Mouse (Mus musculus) stomach, embryonic 15.5 days (tissue): ENCODE measurements at regions not wholly inside any gene's neighbourhood (a gene's known extent, or its start where the extent isn't known, plus 50 kb on each side); places are given as distances from the start of the nearest gene placed in this dataset.

Source experiments
- ATAC-seq: fragments of 200-750 bp; cut with Nextera tagmentation; 2 replicates; pipeline ENCODE4 v1.8.0; 2017; ENCODE audit warnings: low read depth, moderate number of reproducible peaks, moderate TSS enrichment; ENCODE audit not compliant: insufficient read depth, low FRiP score
- H3K27ac ChIP-seq: fragments of 300-500 bp; sonication (generic); 2 replicates; pipeline ENCODE4 v1.5.1; 2015; ENCODE audit warnings: mild to moderate bottlenecking, inconsistent platforms
- H3K27me3 ChIP-seq: fragments of 300-500 bp; sonication (generic); replicated peaks from 2 replicates; pipeline ENCODE4 v1.6.1; 2015; ENCODE audit warnings: inconsistent platforms
- H3K36me3 ChIP-seq: fragments of 300-500 bp; sonication (generic); 2 replicates; pipeline ENCODE4 v1.6.1; 2015; ENCODE audit warnings: inconsistent platforms
- H3K4me1 ChIP-seq: fragments of 300-500 bp; sonication (generic); 2 replicates; pipeline ENCODE4 v1.6.1; 2015; ENCODE audit warnings: inconsistent platforms
- H3K4me2 ChIP-seq: fragments of 300-500 bp; sonication (generic); 2 replicates; pipeline ENCODE4 v1.6.1; 2015; ENCODE audit warnings: mild to moderate bottlenecking, inconsistent platforms
- H3K4me3 ChIP-seq: fragments of 300-500 bp; sonication (generic); replicated peaks from 2 replicates; pipeline ENCODE4 v1.5.1; 2015; ENCODE audit warnings: inconsistent platforms
- H3K9ac ChIP-seq: fragments of 300-500 bp; sonication (generic); 2 replicates; pipeline ENCODE4 v1.6.1; 2015; ENCODE audit warnings: inconsistent platforms
- H3K9me3 ChIP-seq: fragments of 300-500 bp; sonication (generic); 2 replicates; pipeline ENCODE4 v1.6.1; 2016; ENCODE audit warnings: inconsistent platforms
- WGBS: fragments of 180-500 bp; shearing (Covaris S2); methylation state at CpG from one replicate; pipeline ENCODE4 v1.1.7; 2015; 5-methylcytosine and 5-hydroxymethylcytosine counted together

DNA sequence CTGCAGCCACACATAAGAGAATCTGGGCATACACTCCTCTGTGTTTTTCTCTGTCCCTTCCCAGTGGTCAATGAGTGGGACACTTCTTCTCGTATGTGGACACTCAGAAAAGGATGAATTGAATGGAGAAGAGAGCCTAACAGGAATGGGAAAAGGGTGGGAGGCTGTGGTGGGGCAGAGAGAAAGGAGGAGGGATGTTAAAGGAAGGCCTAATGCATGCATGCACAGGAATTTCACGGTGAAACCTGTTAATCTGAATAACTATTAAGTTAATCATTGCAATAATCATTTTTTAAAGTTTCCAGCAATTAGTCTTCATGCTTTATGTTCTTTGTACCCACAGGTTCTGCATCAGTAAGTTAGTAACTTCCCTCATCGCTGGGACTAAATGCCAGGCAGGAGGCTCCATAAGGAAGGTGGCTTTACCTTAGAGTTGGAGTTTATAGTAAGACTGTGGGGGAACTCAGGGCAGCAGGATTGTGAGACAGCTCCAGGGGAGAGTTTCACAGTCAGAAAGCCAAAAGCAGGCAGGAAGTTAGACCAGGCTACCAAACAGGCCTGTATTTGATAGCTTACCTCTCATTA lies 305.3 kb upstream of the Adamts16 start:
- no peak for ATAC-seq
- 69% methylated on average over 3 of the region's 3 CpGs for WGBS

DNA sequence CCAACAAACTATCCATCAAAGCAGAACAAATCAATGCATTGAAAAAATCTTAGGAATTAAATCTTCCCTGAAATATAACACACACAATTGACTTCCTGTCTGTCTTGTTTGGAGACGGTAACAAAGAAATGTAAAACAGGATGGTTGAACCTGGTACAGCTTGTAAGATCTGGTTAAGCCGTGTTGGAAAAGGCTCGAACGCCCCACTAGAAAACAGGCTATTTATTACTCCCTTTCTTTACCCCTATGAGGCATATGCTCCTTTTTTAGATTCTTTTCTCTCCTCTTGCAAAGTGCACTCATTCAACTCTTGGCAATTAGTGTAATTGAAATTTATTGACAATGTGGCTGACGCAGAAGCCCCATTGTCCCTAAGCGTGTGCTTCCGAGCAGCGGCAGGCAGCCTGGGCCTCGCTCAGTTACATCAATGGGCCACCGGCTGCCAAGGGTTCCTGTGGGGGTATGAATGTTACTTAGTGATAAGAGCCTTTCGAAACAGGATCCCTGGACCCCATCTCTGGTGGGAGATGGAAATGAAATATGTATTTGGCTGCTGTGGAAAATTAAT lies 297.2 kb upstream of the Adamts16 start:
- no peak overlapping the region for H3K27ac ChIP-seq
- WGBS = 77% methylated on average over 11 of the region's 11 CpGs
- no peak overlapping the region for H3K4me3 ChIP-seq
- H3K27me3 ChIP-seq = no peaks in the 10 kb centered on the region
- no peaks in the 10 kb centered on the region for H3K9me3 ChIP-seq
- ATAC-seq = no peak
- no peak overlapping the region for H3K4me2 ChIP-seq
- H3K36me3 ChIP-seq = no peaks in the 10 kb centered on the region
- H3K4me1 ChIP-seq = no peaks in the 10 kb centered on the region
- no peak overlapping the region for H3K9ac ChIP-seq

More for the DNA sequence above, 305.3 kb upstream of the Adamts16 start:
- Histone ChIP-seq H3K4me3 (no peak overlapping the region), H3K27ac (no peak overlapping the region), H3K9me3 (no peaks in the 10 kb centered on the region), H3K27me3 (no peaks in the 10 kb centered on the region), H3K36me3 (no peaks in the 10 kb centered on the region), H3K4me1 (no peaks in the 10 kb centered on the region), H3K4me2 (no peak overlapping the region), H3K9ac (no peak overlapping the region)

DNA sequence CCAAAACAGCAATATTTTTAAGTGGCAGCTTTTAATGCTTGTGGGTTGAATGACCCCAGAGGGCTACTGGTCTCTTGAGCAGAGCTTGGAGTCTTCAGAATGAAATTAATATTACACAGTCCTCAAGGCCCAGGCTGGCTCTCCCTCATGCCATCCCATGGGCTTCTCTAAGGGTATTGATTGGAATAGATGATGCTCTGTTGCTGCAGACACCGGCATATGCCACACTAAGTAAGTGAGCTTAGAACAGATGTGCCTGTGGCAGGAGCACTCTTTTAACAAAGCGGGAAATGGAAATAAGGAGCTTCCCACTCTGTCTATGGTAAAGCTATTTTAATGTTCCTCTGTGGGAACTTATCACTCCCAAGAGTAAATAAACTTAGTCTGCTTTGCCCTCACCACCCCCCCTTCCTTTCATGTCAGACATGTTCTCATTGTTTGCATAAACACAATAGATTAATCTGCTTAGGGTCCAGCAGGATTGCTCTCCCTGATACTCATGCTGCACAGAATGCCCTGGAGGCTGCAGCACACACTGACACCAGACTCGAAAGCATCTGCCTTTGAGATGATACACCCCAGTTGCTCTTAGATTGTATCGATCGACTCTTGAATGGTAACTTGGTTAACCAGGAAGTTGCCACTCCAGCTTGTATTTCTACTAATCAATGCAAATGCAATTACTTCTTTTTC lies 294.5 kb upstream of the Adamts16 start:
- H3K4me2 ChIP-seq = no peak overlapping the region
- H3K4me3 ChIP-seq = no peak overlapping the region
- no peaks in the 10 kb centered on the region for H3K27me3 ChIP-seq
- ATAC-seq = no peak
- WGBS = 46% methylated on average over 5 of the region's 5 CpGs
- no peak overlapping the region for H3K27ac ChIP-seq
- H3K9ac ChIP-seq = no peak overlapping the region
- H3K4me1 ChIP-seq = no peaks in the 10 kb centered on the region
- no peaks in the 10 kb centered on the region for H3K9me3 ChIP-seq
- H3K36me3 ChIP-seq = no peaks in the 10 kb centered on the region

DNA sequence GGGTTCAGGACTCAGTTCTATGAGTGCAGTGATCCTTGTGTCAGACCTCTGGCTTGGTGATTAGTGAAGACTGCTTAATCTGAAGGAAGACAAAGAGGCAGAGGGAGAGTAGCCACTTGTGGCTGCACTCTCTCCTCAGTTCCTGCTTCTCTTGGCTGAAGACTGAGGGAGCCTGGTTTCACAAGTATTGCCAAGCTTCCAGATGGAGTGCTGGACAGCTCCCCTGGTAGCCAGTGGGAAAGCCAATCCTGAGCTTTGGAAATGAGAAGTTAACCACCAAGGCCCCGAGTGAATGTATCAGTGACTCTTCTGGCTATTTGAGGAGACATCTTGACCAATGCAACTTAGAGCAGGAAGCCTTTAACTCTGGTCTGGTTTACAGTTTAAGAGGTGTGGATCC lies 279.9 kb upstream of the Adamts16 start:
- H3K4me2 ChIP-seq = no peak overlapping the region
- WGBS = 3% methylated on average over 1 of the region's 1 CpGs
- no peak overlapping the region for H3K27ac ChIP-seq
- H3K9ac ChIP-seq = no peak overlapping the region
- no peaks in the 10 kb centered on the region for H3K36me3 ChIP-seq
- no peaks in the 10 kb centered on the region for H3K9me3 ChIP-seq
- H3K27me3 ChIP-seq = no peaks in the 10 kb centered on the region
- ATAC-seq = no peak
- no peaks in the 10 kb centered on the region for H3K4me1 ChIP-seq
- no peak overlapping the region for H3K4me3 ChIP-seq

DNA sequence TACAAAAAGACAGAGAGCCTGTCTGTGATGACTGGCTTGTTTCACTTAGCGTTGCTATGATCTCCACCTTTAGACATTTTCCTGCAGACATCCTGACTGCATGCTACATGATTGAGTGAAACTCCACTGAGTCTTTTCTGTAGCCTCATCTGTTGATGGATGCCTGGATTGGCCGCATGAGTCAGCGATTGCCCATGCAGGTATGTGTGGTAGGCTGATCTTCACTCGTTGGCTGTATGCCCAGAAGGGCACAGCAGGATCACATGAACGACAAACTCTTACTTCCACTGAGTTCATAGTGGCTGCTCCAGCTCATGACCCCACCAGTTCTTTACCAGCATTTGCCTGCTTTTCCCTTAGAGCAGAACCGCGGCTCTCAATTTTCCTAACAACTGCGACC lies 266.6 kb upstream of the Adamts16 start:
- Histone ChIP-seq H3K4me3 (no peak overlapping the region), H3K9ac (no peak overlapping the region), H3K36me3 (no peaks in the 10 kb centered on the region), H3K9me3 (no peaks in the 10 kb centered on the region), H3K27me3 (no peaks in the 10 kb centered on the region), H3K4me2 (no peak overlapping the region), H3K27ac (no peak overlapping the region), H3K4me1 (peaks cover 4% of the 10 kb centered on the region; the same call in 1 of the 2 replicates)
- ATAC-seq = no peak
- WGBS = 85% methylated on average over 8 of the region's 8 CpGs

DNA sequence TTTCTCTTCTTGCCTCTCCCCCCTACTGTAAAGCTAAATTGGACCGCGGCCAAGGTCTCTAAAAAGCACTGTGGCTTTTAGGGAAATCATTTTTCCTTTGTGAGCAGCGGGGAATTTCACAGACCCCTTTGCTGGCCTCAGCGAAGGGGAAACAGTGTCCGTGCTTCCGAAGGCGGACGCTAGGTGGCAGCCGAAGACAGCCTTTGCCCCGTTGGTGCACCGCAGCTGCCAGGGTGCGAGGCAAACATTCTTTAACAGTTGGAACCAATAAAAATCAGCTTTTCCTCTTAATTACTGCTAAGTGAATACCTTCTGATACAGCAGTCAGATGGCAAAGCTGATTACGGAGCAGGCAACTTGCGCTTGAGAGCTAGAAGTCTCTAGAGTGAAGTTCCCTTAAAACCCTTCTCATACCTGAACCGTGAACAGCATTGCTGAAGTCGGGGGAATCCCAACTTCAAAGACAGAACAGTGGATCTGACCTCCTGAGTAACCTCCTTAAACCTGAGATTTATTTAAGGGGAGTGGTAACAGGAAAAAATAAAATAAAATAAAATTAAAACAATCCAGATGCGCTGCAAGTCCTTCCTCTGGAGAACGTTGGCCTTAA lies 263.7 kb upstream of the Adamts16 start:
- Histone ChIP-seq H3K27ac (no peak overlapping the region), H3K9ac (no peak overlapping the region), H3K36me3 (no peaks in the 10 kb centered on the region), H3K4me3 (peak overlapping the region; percentile 26), H3K9me3 (no peaks in the 10 kb centered on the region), H3K4me2 (peak overlapping the region; percentile 59), H3K27me3 (no peaks in the 10 kb centered on the region), H3K4me1 (peaks cover 4% of the 10 kb centered on the region; the same call in 1 of the 2 replicates)
- 14% methylated on average over 18 of the region's 18 CpGs for WGBS
- ATAC-seq = 0 out of 2 replicates have a peak, but pooled peaks have one; percentile 68

DNA sequence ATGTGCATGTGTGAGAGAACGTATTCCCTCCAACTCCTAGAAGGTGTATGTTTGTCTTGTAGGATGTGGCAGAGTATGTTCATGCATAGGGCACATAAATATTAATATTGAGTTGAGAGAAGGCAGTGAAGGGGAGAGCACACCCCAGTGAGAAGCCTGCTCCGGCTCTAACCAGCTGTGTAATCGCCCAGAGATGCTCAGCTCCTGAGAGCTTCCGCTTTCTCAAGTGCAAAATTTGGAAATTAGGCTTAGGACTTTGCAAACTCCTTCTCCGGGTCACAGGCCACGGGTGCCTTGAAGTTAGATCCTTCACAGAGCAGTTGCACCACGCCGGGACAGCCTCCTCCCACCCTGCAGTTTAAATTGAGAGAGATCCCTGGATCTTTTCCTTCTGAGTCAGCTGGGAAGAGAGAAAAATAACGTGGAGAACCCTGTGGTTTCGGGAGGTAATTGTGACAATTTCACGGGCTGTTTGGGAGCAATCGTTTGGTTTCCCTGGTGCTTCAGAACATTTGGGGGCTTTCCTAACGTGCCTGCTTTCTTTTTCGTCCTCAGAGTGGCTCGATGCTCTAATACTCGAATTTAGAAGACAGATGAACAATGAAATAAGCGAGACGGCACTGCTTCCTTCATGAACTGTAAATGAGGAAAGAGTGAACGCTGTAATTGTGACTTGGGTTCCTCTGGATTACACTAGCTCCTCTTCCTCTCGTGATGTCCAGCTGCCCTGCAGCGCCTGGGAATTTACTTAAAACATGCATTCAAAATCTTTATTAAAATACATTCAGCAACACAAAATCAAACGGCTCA lies 263.0 kb upstream of the Adamts16 start:
- Histone ChIP-seq H3K27me3 (no peaks in the 10 kb centered on the region), H3K4me2 (peak overlapping the region; percentile 59), H3K36me3 (no peaks in the 10 kb centered on the region), H3K4me3 (peak overlapping the region; percentile 26), H3K9ac (no peak overlapping the region; the same call in 1 of the 2 replicates), H3K27ac (no peak overlapping the region), H3K9me3 (no peaks in the 10 kb centered on the region), H3K4me1 (peaks cover 4% of the 10 kb centered on the region; the same call in 1 of the 2 replicates)
- 22% methylated on average over 22 of the region's 22 CpGs for WGBS
- no peak for ATAC-seq

DNA sequence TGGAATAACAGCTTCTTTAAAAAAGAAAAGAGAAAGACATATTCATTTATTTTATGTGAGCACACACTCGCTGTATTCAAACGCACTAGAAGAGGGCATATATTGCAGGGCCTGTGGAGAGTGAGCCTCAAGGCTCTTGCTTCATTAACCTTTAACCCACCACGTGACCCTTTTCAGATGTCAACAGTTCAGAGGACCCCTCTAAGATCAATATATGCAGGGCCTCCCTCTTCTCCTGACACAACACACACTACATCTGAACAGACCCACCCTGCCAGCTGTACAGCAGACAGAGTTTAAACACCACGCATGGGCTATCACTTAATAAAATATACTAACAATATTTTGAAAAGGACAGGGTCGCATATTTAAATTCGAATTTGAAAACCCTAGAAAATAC lies 242.7 kb upstream of the Adamts16 start:
- WGBS = 47% methylated on average over 6 of the region's 6 CpGs
- no peaks in the 10 kb centered on the region for H3K9me3 ChIP-seq
- H3K4me1 ChIP-seq = no peaks in the 10 kb centered on the region
- no peaks in the 10 kb centered on the region for H3K36me3 ChIP-seq
- H3K4me2 ChIP-seq = no peak overlapping the region
- ATAC-seq = no peak
- H3K27me3 ChIP-seq = no peaks in the 10 kb centered on the region
- no peak overlapping the region for H3K9ac ChIP-seq
- no peak overlapping the region for H3K27ac ChIP-seq
- H3K4me3 ChIP-seq = no peak overlapping the region

DNA sequence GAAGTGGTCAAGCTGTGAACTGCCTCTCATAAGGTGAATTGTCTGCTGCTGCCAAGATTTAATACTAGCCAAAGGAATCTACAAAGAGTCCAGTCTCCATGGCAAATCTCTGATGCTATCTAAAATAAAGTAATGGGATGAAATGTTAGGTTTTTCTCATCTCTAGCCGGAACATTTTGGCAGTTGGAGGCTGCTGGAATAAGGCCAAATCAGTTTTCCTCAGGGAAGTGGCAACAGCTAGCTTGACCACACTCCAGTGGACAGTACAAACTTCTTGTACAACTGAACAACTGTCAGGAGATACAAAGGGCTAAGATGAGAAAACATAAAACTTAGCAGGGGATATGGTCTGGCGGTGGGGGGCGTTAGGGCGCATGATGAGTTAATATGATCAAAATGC lies 234.3 kb upstream of the Adamts16 start:
- Histone ChIP-seq H3K9ac (no peak overlapping the region), H3K4me2 (no peak overlapping the region), H3K9me3 (no peaks in the 10 kb centered on the region), H3K27ac (no peak overlapping the region), H3K27me3 (no peaks in the 10 kb centered on the region), H3K36me3 (no peaks in the 10 kb centered on the region), H3K4me3 (no peak overlapping the region), H3K4me1 (no peaks in the 10 kb centered on the region)
- ATAC-seq = no peak
- WGBS = 76% methylated on average over 4 of the region's 4 CpGs

DNA sequence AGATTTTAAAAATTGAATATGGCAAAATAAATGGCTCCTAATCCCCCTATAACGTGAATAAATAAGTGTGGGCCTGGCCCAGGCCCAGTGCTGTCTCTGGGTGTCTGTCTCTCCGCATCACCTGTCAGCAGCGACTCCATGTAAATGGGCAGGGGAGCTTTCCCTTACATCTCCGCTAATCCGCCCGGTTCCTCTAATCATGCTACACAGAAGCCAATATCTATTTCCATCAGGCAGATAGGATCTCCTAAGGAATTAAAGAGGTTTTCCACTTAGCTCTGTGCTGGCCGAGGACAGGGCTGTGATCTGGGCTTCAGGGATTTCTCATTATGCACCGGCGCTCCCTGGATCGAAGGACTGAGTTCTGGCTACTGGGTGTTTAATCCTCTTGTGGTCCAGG lies 232.4 kb upstream of the Adamts16 start:
- Histone ChIP-seq H3K9ac (no peak overlapping the region), H3K4me2 (no peak overlapping the region), H3K36me3 (no peaks in the 10 kb centered on the region), H3K9me3 (no peaks in the 10 kb centered on the region), H3K4me3 (no peak overlapping the region), H3K4me1 (no peaks in the 10 kb centered on the region), H3K27me3 (no peaks in the 10 kb centered on the region), H3K27ac (no peak overlapping the region)
- WGBS = 74% methylated on average over 10 of the region's 10 CpGs
- ATAC-seq = no peak

DNA sequence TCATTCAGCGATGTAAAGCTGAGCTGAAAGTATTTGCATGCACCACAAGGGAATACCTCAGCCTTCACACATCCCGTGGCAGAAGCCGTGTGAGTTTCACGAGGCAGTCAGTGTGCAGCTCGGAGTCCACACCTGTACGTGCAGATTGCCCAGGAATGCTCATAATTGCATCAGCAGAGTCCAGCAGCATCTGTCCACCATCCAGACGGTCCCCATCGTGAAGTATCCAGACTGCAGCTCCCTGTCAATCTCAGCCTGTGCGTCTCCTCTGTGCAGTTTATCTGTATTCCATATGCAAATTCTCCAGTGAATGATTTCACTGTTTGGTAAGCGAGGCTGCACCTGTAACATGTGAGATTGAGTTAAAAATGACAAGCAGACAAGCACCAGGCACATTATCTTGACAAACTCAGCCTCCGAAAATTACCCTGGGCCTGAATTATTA lies 227.2 kb upstream of the Adamts16 start:
- H3K9ac ChIP-seq = no peak overlapping the region
- 52% methylated on average over 11 of the region's 11 CpGs for WGBS
- no peak overlapping the region for H3K4me2 ChIP-seq
- H3K4me3 ChIP-seq = no peak overlapping the region
- ATAC-seq = no peak
- no peak overlapping the region for H3K27ac ChIP-seq
- no peaks in the 10 kb centered on the region for H3K27me3 ChIP-seq
- no peaks in the 10 kb centered on the region for H3K9me3 ChIP-seq
- H3K4me1 ChIP-seq = no peaks in the 10 kb centered on the region
- H3K36me3 ChIP-seq = no peaks in the 10 kb centered on the region
